Mouse (Mus musculus) olfactory bulb, adult 2 months (tissue): Measurements from ENCODE around the gene Dclre1a. TPM values are rescaled to one million over a fixed set of nuclear protein-coding genes. Genes with fewer than 3 reads are reported as not detected.

ENCODE experiments used
- H3K27ac ChIP-seq: fragments of 200-500 bp; 2 replicates; pipeline ENCODE4 v1.5.1; 2012; ENCODE audit warnings: low read depth, low read length; ENCODE audit not compliant: insufficient read depth
- H3K4me1 ChIP-seq: fragments of 200-500 bp; 2 replicates; pipeline ENCODE4 v1.6.1; 2012; ENCODE audit warnings: low read length; ENCODE audit not compliant: control insufficient read depth, insufficient read depth
- H3K4me3 ChIP-seq: fragments of 200-500 bp; 2 replicates; pipeline ENCODE4 v1.5.1; 2012; ENCODE audit warnings: mild to moderate bottlenecking, low read depth, low read length, moderate library complexity; ENCODE audit not compliant: insufficient read depth
- CTCF ChIP-seq: fragments of 200-500 bp; IDR thresholded peaks from 2 replicates; pipeline ENCODE4 v1.5.1; 2012; ENCODE audit warnings: low read depth, mild to moderate bottlenecking, low read length, moderate library complexity; ENCODE audit not compliant: insufficient read depth
- POLR2A ChIP-seq: fragments of 200-500 bp; IDR thresholded peaks from 2 replicates; pipeline ENCODE4 v1.6.1; 2012; ENCODE audit warnings: mild to moderate bottlenecking, low read depth, low read length, moderate library complexity; ENCODE audit not compliant: insufficient read depth
- WGBS: fragments of 180-500 bp; shearing (Covaris S2); methylation state at CpG from one replicate; pipeline ENCODE4 v1.1.7; 2018; 5-methylcytosine and 5-hydroxymethylcytosine counted together
- polyA plus RNA-seq: library from polyadenylated mRNA; stranded (reverse); fragments of >200 nt; gene quantifications from 2 replicates; pipeline ENCODE4 v1.2.4, GENCODE M21; 2012; ENCODE audit warnings: low replicate concordance; ENCODE audit not compliant: missing spikeins, insufficient read depth, insufficient read length

The Dclre1a gene
- polyA plus RNA-seq, 1 experiment = not detected

- Histone ChIP-seq H3K4me1 (peaks cover 7% of the 10 kb centered on the region), H3K27ac (no peak overlapping the region), H3K4me3 (no peak overlapping the region)
- no peak for TF ChIP-seq CTCF
- TF ChIP-seq POLR2A = no peak
- WGBS = 93% methylated on average over 5 of the region's 5 CpGs
Measured at GRCm38 (mm10) chr19:56581981-56582380, 34.0 kb upstream of the Dclre1a start.

- H3K4me3 ChIP-seq = no peak overlapping the region
- no peak overlapping the region for H3K27ac ChIP-seq
- H3K4me1 ChIP-seq = no peaks in the 10 kb centered on the region
- no peak for TF ChIP-seq CTCF
- WGBS = 100% methylated on average over 1 of the region's 1 CpGs
Measured at GRCm38 (mm10) chr19:56577801-56578200, 29.8 kb upstream of the Dclre1a start.

DNA sequence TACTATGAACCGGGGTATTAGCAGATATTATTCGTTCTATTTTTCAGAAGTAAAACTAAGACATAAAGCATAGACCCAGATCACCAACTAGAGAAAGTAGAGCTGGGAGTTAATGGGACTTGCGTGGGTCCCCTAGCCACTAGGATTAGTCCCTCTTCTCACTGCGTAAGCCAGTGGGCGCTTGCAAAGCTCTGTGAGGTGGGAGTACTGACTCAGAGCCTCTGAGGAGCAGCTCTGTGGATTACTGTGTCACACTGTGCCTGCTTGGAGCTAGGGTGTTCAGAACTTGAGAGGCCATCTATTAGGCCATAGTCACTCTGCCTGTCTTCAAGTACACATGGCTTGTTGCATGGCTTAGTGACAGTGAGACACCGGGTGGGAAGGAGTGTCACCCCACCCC is 25.2 kb upstream of the Dclre1a start:
- Histone ChIP-seq H3K27ac (no peak overlapping the region), H3K4me3 (no peak overlapping the region), H3K4me1 (no peaks in the 10 kb centered on the region)
- TF ChIP-seq POLR2A (no peak), CTCF (no peak)
- WGBS = 66% methylated on average over 6 of the region's 6 CpGs

GRCm38 (mm10) chr19:56571913-56572312 is 23.9 kb upstream of the Dclre1a start:
- 87% methylated on average over 5 of the region's 5 CpGs for WGBS
- Histone ChIP-seq H3K4me3 (no peak overlapping the region), H3K4me1 (no peaks in the 10 kb centered on the region), H3K27ac (no peak overlapping the region)
- TF ChIP-seq POLR2A (no peak), CTCF (no peak)

GRCm38 (mm10) chr19:56571234-56571633 is 23.2 kb upstream of the Dclre1a start:
- WGBS = 76% methylated on average over 2 of the region's 2 CpGs
- Histone ChIP-seq H3K4me3 (no peak overlapping the region), H3K4me1 (no peaks in the 10 kb centered on the region), H3K27ac (no peak overlapping the region)
- TF ChIP-seq CTCF = no peak
- no peak for TF ChIP-seq POLR2A

DNA sequence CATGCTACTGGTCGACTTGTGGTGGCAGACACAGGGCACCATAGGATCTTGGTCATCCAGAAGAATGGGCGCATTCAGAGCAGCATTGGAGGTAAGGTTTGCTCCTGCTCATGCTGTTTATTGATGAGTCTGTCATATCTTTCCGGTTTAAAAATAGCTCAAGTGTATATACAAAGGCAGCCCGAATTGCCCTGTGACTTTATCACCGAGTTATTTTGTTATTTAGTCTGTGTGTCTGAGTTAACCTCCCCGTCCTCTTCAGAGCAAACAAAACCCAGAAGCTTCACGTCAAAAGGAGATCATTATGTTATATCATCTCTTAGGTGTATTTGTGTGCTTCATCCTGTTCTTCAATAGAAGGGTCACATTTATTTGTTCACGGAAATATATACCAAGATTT is 22.8 kb upstream of the Dclre1a start:
- 92% methylated on average over 8 of the region's 8 CpGs for WGBS
- Histone ChIP-seq H3K4me3 (no peak overlapping the region), H3K27ac (no peak overlapping the region), H3K4me1 (no peaks in the 10 kb centered on the region)
- TF ChIP-seq POLR2A = no peak
- no peak for TF ChIP-seq CTCF

- H3K27ac ChIP-seq = no peak overlapping the region
- TF ChIP-seq POLR2A (no peak), CTCF (no peak)
- H3K4me3 ChIP-seq = no peak overlapping the region
- no peaks in the 10 kb centered on the region for H3K4me1 ChIP-seq
- WGBS = 94% methylated on average over 6 of the region's 6 CpGs
Measured at GRCm38 (mm10) chr19:56566940-56567339, 18.9 kb upstream of the Dclre1a start.

DNA sequence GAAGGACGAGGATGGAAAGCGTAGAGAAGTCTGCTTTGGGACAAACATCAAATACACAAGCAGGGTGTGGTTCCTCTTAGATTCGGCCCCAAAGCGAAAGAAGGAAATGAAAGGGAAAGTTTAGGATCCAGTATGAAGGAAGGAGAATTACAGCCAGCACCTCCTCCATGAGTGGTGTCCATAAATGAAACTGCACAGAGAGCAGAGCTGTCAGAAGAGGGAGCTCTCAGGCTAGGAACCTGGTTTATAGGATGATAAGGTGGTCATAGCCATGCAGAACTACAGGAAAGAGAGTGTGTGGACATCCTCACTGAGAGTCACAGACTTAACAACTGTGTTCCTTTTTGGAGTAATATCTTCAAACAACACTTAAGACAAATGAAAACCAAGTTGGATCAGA is 18.0 kb upstream of the Dclre1a start:
- no peak overlapping the region for H3K27ac ChIP-seq
- no peaks in the 10 kb centered on the region for H3K4me1 ChIP-seq
- H3K4me3 ChIP-seq = no peak overlapping the region
- WGBS = 87% methylated on average over 4 of the region's 4 CpGs
- no peak for TF ChIP-seq CTCF
- TF ChIP-seq POLR2A = no peak

- 59% methylated on average over 6 of the region's 6 CpGs for WGBS
- Histone ChIP-seq H3K4me1 (no peaks in the 10 kb centered on the region), H3K27ac (no peak overlapping the region), H3K4me3 (no peak overlapping the region)
- TF ChIP-seq CTCF = no peak
- TF ChIP-seq POLR2A = no peak
Measured at GRCm38 (mm10) chr19:56565358-56565757, 17.3 kb upstream of the Dclre1a start.

DNA sequence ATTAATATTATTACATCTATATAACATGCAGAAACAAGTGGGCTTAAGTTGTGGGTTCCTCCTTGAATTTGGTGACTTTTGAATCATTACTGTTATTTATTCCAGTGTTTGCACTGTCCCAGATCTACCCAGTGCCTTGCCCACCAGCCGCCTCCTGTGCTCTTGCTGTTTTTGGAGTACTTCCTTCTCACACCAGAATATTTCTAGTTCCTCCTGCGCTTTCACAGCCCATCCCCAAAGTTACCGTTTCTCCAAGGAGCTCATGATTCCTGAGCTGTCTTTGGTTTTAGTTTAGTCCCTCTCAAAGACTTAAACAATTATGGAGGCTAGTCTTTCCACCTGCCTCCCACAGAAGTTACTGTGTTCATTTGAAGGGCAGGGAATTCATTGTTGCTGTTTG is 15.4 kb upstream of the Dclre1a start:
- Histone ChIP-seq H3K27ac (no peak overlapping the region), H3K4me3 (no peak overlapping the region), H3K4me1 (no peaks in the 10 kb centered on the region)
- WGBS = 86% methylated on average over 3 of the region's 3 CpGs
- TF ChIP-seq POLR2A (no peak), CTCF (no peak)
